Mouse (Mus musculus): ENCODE data around the gene Asb8. TPM values are rescaled to one million over a fixed set of nuclear protein-coding genes. Genes with fewer than 3 reads are reported as not detected.

The Asb8 gene
- total RNA-seq, 4 experiments from 2014 or later: 50.7 to 55.0 (median 54.3) TPM

Other genes starting within 250 kb of the Asb8 start
- 10 to 100 TPM; 32.1 to 41.9 (median 39.0) TPM for gene Tmem106c, start 201.4 kb downstream of the Asb8 start, total RNA-seq (2022)
- gene Col2a1, start 160.9 kb downstream of the Asb8 start, total RNA-seq (2022): 1 to 10 TPM; 1.2 to 2.8 (median 1.9) TPM
- 100 to 1,000 TPM; 332 to 357 (median 349) TPM for gene Pfkm, start 73.0 kb downstream of the Asb8 start, total RNA-seq (2022)
- 10 to 100 TPM; 13.8 to 16.1 (median 14.9) TPM for gene Senp1, start 71.9 kb downstream of the Asb8 start, total RNA-seq (2022)
- gene Ccdc184, start 1.5 kb upstream of the Asb8 start, total RNA-seq (2022): 10 to 100 TPM in 3 of 4 experiments, 1 to 10 TPM in 1; 9.8 to 11.9 (median 10.6) TPM
- gene Olfr288, start 29.9 kb upstream of the Asb8 start, total RNA-seq (2022): not detected
- gene Gm44579, start 55.4 kb upstream of the Asb8 start, total RNA-seq (2022): under 1 TPM in 3 of 4 experiments, not detected in 1; 0.21 to 0.45 (median 0.27) TPM
- 1 to 10 TPM; 4.1 to 5.4 (median 4.4) TPM for gene Olfr287, start 55.4 kb upstream of the Asb8 start, total RNA-seq (2022)
- gene Olfr286, start 68.8 kb upstream of the Asb8 start, total RNA-seq (2022): not detected
- not detected for gene H1fnt, start 91.7 kb upstream of the Asb8 start, total RNA-seq (2022)
- gene Zfp641, start 130.5 kb upstream of the Asb8 start, total RNA-seq (2022): 1 to 10 TPM; 6.5 to 7.7 (median 6.8) TPM
- not detected for gene Olfr285, start 151.7 kb upstream of the Asb8 start, total RNA-seq (2022)
- gene Olfr284, start 175.4 kb upstream of the Asb8 start, total RNA-seq (2022): not detected
- gene Olfr283, start 215.3 kb upstream of the Asb8 start, total RNA-seq (2022): not detected

Data from layer of hippocampus, adult 8-10 months (tissue).